Mouse (Mus musculus) lung, embryonic 15.5 days (tissue): ENCODE data around the gene Mvb12a. TPM values are rescaled to one million over a fixed set of nuclear protein-coding genes. Genes with fewer than 3 reads are reported as not detected.
A peak's percentile ranks its signal among the peaks of the same experiment; 100 is the strongest.
"Not testable (repeated sequence)": the region's sequence is repeated elsewhere in the genome, so short reads cannot be mapped to it uniquely, and the experiment has no call there.

Experiments
- ATAC-seq: fragments of 200-750 bp; cut with Nextera tagmentation; 2 replicates; pipeline ENCODE4 v1.8.0; 2017; ENCODE audit warnings: moderate number of reproducible peaks, borderline replicate concordance; ENCODE audit not compliant: low FRiP score, low TSS enrichment; ENCODE audit errors: extremely low read depth
- H3K27ac ChIP-seq: fragments of 300-500 bp; sonication (generic); 2 replicates; pipeline ENCODE4 v1.5.1; 2015; ENCODE audit warnings: moderate library complexity, mild to moderate bottlenecking, inconsistent platforms
- H3K27me3 ChIP-seq: fragments of 300-500 bp; sonication (generic); 2 replicates; pipeline ENCODE4 v1.6.1; 2015; ENCODE audit warnings: inconsistent platforms
- H3K36me3 ChIP-seq: fragments of 300-500 bp; sonication (generic); 2 replicates; pipeline ENCODE4 v1.6.1; 2015; ENCODE audit warnings: inconsistent platforms
- H3K4me1 ChIP-seq: fragments of 300-500 bp; sonication (generic); 2 replicates; pipeline ENCODE4 v1.6.1; 2015; ENCODE audit warnings: inconsistent platforms
- H3K4me2 ChIP-seq: fragments of 300-500 bp; sonication (generic); 2 replicates; pipeline ENCODE4 v1.6.1; 2015; ENCODE audit warnings: inconsistent platforms, mild to moderate bottlenecking, moderate library complexity
- H3K4me3 ChIP-seq: fragments of 300-500 bp; sonication (generic); 2 replicates; pipeline ENCODE4 v1.5.1; 2015; ENCODE audit warnings: mild to moderate bottlenecking, inconsistent platforms
- H3K9ac ChIP-seq: fragments of 300-500 bp; sonication (generic); 2 replicates; pipeline ENCODE4 v1.6.1; 2015; ENCODE audit warnings: inconsistent platforms
- H3K9me3 ChIP-seq: fragments of 300-500 bp; sonication (generic); 2 replicates; pipeline ENCODE4 v1.6.1; 2016; ENCODE audit warnings: inconsistent platforms
- WGBS: fragments of 180-500 bp; shearing (Covaris S2); methylation state at CpG from one replicate; pipeline ENCODE4 v1.1.7; 2015; 5-methylcytosine and 5-hydroxymethylcytosine counted together
- polyA plus RNA-seq: library from polyadenylated mRNA; unstranded; fragments of >200 nt; fragmentation: Nextera tagmentation; extraction: Ambion mirVana; gene quantifications from 2 replicates; pipeline ENCODE4 v1.2.1, GENCODE M21; 2015

Mvb12a gene
- polyA plus RNA-seq, 1 experiment from 2014 or later = 95.2 TPM

GRCm38 (mm10) chr8:71509316-71509715 is 33.4 kb upstream of the Mvb12a start:
- no peaks in the 10 kb centered on the region for H3K9me3 ChIP-seq
- ATAC-seq = no peak
- 67% methylated on average over 2 of the region's 2 CpGs for WGBS
- no peak overlapping the region for H3K9ac ChIP-seq
- H3K27ac ChIP-seq = no peak overlapping the region
- H3K4me2 ChIP-seq = peak overlapping the region; percentile 44
- H3K36me3 ChIP-seq = no peaks in the 10 kb centered on the region
- H3K27me3 ChIP-seq = peaks cover 48% of the 10 kb centered on the region
- H3K4me3 ChIP-seq = peak overlapping the region; percentile 35; the same call in 1 of the 2 replicates
- peaks cover 30% of the 10 kb centered on the region for H3K4me1 ChIP-seq

GRCm38 (mm10) chr8:71511644-71512043 is 31.1 kb upstream of the Mvb12a start, which contains the start of gene Plvap:
Gene Plvap, minus strand, starts transcription at chr8:71511752.
- Histone ChIP-seq H3K9ac (0 out of 2 replicates have a peak within 1 kb of the TSS, but pooled peaks have one; percentile 10), H3K4me3 (peak within 1 kb of the TSS; percentile 35), H3K36me3 (no peaks in the 10 kb centered on the region), H3K27ac (peak within 1 kb of the TSS; percentile 55), H3K9me3 (no peaks in the 10 kb centered on the region), H3K4me1 (peaks cover 29% of the 10 kb centered on the region), H3K4me2 (peak within 1 kb of the TSS; percentile 44), H3K27me3 (peaks cover 42% of the 10 kb centered on the region)
- WGBS = 20% methylated on average over 14 of the region's 14 CpGs
- ATAC-seq = peak; percentile 28; the same call in 1 of the 2 replicates

GRCm38 (mm10) chr8:71513018-71513754 is 29.5 kb upstream of the Mvb12a start:
- WGBS = 63% methylated on average over 15 of the region's 15 CpGs
- no peaks in the 10 kb centered on the region for H3K36me3 ChIP-seq
- H3K9me3 ChIP-seq = no peaks in the 10 kb centered on the region
- no peak overlapping the region for H3K4me3 ChIP-seq
- ATAC-seq = no peak
- no peak overlapping the region for H3K9ac ChIP-seq
- H3K27ac ChIP-seq = peak overlapping the region; percentile 55
- H3K4me2 ChIP-seq = no peak overlapping the region
- peaks cover 28% of the 10 kb centered on the region for H3K4me1 ChIP-seq
- H3K27me3 ChIP-seq = peaks cover 26% of the 10 kb centered on the region

- Histone ChIP-seq H3K4me1 (peaks cover 28% of the 10 kb centered on the region), H3K9me3 (no peaks in the 10 kb centered on the region), H3K4me3 (no peak overlapping the region), H3K36me3 (no peaks in the 10 kb centered on the region), H3K27me3 (peaks cover 11% of the 10 kb centered on the region; the same call in 1 of the 2 replicates), H3K27ac (no peak overlapping the region), H3K4me2 (no peak overlapping the region), H3K9ac (no peak overlapping the region)
- ATAC-seq = no peak
- 67% methylated on average over 5 of the region's 5 CpGs for WGBS
Observed at GRCm38 (mm10) chr8:71515043-71515442, 27.7 kb upstream of the Mvb12a start.

- Histone ChIP-seq H3K9ac (no peak overlapping the region), H3K4me2 (no peak overlapping the region), H3K4me3 (no peak overlapping the region), H3K9me3 (no peaks in the 10 kb centered on the region), H3K4me1 (peaks cover 30% of the 10 kb centered on the region), H3K36me3 (no peaks in the 10 kb centered on the region), H3K27ac (no peak overlapping the region), H3K27me3 (0 out of 2 replicates have a peak, but pooled peaks cover under 1% of the 10 kb centered on the region)
- no peak for ATAC-seq
- WGBS = 3% methylated on average over 6 of the region's 6 CpGs
Observed at GRCm38 (mm10) chr8:71516786-71517185, 25.9 kb upstream of the Mvb12a start.

GRCm38 (mm10) chr8:71519037-71519825 is 23.5 kb upstream of the Mvb12a start:
- H3K9me3 ChIP-seq, H3K9ac ChIP-seq, H3K27me3 ChIP-seq, H3K36me3 ChIP-seq, H3K4me3 ChIP-seq, H3K27ac ChIP-seq, H3K4me2 ChIP-seq, ATAC-seq: not testable (repeated sequence)
- peaks cover 24% of the 10 kb centered on the region for H3K4me1 ChIP-seq
- WGBS = 37% methylated on average over 9 of the region's 10 CpGs

DNA sequence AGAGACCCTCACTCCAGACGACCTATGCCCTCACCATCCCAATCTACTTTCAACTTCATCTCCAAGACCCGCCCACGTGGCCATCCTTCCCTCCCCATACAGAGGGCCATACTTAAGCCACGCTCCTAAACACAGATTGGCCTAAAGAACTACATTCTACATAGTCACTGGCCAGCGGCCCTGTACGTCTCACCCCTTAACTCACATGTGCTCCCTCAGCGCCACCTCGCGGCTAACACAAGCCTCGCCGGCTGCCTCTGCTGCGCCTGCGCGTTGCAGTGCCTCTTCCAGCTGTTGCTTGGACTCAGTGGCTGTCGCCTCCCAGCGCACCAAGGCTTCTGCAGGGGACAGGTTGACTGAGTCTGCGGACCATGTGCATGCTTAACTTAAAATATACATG is 21.1 kb upstream of the Mvb12a start:
- Histone ChIP-seq H3K27me3 (peaks cover 12% of the 10 kb centered on the region), H3K4me2 (peak overlapping the region; percentile 33; the same call in 1 of the 2 replicates), H3K4me3 (no peak overlapping the region), H3K27ac (no peak overlapping the region), H3K36me3 (no peaks in the 10 kb centered on the region), H3K9ac (no peak overlapping the region), H3K9me3 (no peaks in the 10 kb centered on the region), H3K4me1 (peaks cover 39% of the 10 kb centered on the region)
- peak; percentile 83 for ATAC-seq
- WGBS = 3% methylated on average over 17 of the region's 17 CpGs

- peak within 1 kb of the TSS; percentile 35 for H3K4me2 ChIP-seq
- peaks cover 12% of the 10 kb centered on the region for H3K27me3 ChIP-seq
- H3K27ac ChIP-seq = peak within 1 kb of the TSS; percentile 79
- no peak for ATAC-seq
- H3K4me1 ChIP-seq = peaks cover 35% of the 10 kb centered on the region
- H3K4me3 ChIP-seq = peak within 1 kb of the TSS; percentile 17; the same call in 1 of the 2 replicates
- H3K36me3 ChIP-seq = no peaks in the 10 kb centered on the region
- 16% methylated on average over 46 of the region's 46 CpGs for WGBS
- no peaks in the 10 kb centered on the region for H3K9me3 ChIP-seq
- H3K9ac ChIP-seq = 0 out of 2 replicates have a peak within 1 kb of the TSS, but pooled peaks have one; percentile 7
Observed at GRCm38 (mm10) chr8:71525226-71526050, 17.3 kb upstream of the Mvb12a start, which contains the start of gene Ccdc194. Gene Ccdc194, minus strand, starts transcription at chr8:71525711.

GRCm38 (mm10) chr8:71526272-71526671 is 16.4 kb upstream of the Mvb12a start:
- no peaks in the 10 kb centered on the region for H3K9me3 ChIP-seq
- no peak overlapping the region for H3K9ac ChIP-seq
- WGBS = 21% methylated on average over 6 of the region's 6 CpGs
- ATAC-seq = peak; percentile 20; the same call in 1 of the 2 replicates
- H3K27me3 ChIP-seq = peaks cover 12% of the 10 kb centered on the region
- H3K4me3 ChIP-seq = no peak overlapping the region
- H3K4me2 ChIP-seq = no peak overlapping the region
- H3K27ac ChIP-seq = peak overlapping the region; percentile 79
- no peaks in the 10 kb centered on the region for H3K36me3 ChIP-seq
- H3K4me1 ChIP-seq = peaks cover 34% of the 10 kb centered on the region

GRCm38 (mm10) chr8:71527162-71527870 is 15.4 kb upstream of the Mvb12a start:
- no peaks in the 10 kb centered on the region for H3K36me3 ChIP-seq
- peak overlapping the region; percentile 79 for H3K27ac ChIP-seq
- no peak overlapping the region for H3K4me2 ChIP-seq
- H3K9me3 ChIP-seq = no peaks in the 10 kb centered on the region
- H3K4me1 ChIP-seq = peaks cover 28% of the 10 kb centered on the region
- peaks cover 12% of the 10 kb centered on the region for H3K27me3 ChIP-seq
- 39% methylated on average over 3 of the region's 3 CpGs for WGBS
- ATAC-seq = no peak
- no peak overlapping the region for H3K9ac ChIP-seq
- H3K4me3 ChIP-seq = no peak overlapping the region
